Mouse (Mus musculus): ENCODE data around the gene Enc1.

Enc1 gene

DNA sequence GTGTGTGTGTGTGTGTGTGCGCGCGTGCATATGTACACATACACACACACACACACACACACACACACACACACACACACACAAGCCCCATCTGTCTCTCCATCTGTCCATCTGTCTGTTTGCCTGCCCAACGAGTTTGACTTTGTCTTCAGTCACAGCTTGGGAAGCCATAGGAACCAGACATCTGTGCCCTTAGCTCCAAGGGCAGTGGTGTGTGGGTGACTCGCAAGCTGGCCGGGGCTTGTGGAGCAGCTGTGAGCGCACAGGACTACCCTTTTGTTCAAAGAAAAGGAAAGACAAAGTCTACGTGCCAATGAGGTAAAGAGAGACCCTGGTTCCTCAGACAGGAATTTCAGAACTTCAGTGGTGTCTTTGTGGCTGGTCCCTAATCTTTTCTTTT lies 51.1 kb downstream of the Enc1 start:
- in situ Hi-C loops (cut with MboI, MseI) = no loop called here

DNA sequence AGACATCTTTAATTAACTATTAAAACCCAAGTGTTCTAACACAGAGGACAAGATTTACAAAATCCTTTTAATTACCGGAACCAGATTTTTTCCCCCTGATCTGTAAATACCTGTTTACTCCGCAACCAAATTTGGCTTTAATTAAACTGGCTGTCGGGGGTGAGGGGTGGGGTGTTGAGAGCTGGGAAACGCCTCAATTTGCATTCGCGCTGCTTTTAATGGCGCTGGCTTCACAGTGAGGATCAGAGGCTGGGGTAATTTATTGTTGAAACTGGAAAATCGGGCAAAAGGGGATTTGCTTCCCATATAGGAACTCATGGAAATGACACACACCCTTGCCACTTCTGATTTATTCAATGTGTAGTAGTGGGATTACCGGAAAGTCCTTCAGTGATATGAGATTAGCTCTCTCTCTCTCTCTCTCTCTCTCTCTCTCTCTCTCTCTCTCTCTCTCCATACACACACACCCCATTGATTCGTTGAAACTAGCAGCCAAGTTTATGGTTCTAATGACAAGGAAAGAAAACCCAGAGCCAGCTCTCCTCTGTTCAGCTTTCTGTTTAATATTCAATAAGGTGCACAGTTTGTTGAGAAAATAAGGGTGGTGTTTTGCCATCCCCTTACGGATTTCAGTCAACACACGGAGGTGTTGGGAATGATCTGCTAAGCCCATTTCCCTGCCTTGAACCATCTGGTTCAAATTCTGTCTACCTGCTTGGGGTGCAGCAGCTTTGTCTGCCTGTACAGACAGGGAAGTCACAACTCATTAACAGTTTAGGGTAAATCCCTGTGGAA lies 51.7 kb downstream of the Enc1 start:
- in situ Hi-C loops (cut with MboI, MseI) = no loop called here

DNA sequence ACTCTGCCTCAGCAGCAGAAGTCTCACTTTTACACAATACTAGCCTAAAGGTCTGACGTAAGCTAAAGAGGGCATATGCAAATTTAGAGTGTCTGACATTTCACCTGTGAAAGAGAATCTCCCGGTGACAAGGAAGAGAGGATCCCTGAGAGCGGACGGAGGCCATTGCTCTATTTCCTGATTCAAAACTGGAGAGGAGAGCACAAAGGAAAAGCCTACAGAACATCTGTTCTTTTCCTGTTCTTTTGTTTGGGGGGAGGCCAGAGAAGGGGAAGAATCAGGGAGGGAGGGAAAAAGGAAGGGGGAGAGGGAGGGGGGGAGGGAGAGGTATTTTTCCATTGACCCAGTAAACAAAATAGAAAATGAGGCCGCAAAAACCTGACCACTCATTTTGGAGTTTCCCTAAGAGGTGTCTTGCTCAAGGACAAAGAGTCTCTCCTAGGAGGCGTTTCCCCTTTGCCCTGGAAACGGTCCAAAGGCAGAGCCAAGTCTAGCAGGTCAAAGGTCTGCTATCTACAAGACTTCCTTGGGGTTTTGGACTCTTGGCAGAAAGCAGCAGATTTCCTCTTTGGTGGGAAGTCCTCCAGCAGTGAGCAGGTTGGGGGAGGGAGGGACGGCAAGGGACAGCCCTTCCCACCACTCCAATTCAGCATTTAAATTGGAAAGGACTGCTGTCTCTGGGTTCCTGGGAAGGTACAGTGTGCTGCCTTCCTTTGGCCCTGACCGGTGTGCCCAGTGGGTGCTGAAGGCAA lies 54.4 kb downstream of the Enc1 start:
- in situ Hi-C loops (cut with MboI, MseI) = no loop called here

DNA sequence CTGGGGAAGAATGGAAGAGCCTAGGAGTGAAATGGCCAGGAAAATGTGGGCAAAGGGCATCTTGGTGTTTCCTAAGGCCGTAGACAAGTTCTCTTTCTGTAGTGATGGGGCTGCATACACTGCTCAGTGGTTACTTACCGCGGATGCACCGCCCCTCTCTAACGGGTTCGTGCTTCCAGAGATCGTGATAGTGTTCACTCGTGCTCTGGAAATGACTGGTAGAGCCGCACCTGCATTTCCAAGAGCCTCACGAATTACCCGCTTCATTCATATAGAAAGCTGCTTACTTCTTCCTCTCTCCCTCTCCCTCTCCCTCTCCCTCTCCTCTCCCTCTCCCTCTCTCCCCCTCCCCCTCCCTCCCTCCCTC lies 54.9 kb downstream of the Enc1 start:
- in situ Hi-C loops (cut with MboI, MseI) = no loop called here

DNA sequence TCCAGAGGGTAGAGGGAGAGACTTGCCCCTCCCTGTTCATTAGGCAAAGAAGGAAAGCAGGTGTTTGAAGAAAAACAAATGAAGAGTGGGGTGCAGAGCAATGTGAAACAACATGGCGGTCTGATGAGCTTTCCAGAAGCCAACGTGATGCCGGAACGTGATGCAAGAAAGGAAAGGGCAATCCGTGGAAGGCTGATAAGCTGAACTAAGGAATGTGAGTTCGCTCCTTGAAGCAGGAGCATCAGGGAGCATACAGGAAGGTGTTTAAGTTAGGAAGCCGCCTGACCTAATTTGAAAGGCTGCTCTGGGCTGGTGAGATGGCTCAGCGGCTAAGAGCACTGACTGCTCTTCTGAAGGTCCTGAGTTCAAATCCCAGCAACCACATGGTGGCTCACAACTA lies 55.4 kb downstream of the Enc1 start:
- in situ Hi-C loops (cut with MboI, MseI) = no loop called here

DNA sequence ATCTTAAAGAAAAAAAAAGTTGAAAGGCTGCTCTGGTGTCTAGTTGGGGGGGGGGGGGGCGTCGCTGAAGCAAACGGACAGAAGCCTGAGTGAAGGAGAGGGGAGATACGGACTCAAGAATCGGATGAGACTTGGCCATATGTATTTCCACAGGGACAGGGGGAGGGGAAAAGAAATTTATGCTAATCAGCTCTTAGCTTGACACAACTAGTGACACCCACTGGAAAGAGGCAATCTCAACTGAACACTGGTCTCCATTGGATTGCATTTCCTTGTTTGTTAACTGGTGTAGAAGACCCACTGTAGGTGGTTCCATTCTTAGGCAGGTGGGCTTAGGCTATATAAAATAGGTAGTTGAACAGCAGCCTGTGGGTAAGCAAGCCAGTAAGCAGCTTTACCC lies 55.9 kb downstream of the Enc1 start:
- in situ Hi-C loops (cut with MboI, MseI) = no loop called here

DNA sequence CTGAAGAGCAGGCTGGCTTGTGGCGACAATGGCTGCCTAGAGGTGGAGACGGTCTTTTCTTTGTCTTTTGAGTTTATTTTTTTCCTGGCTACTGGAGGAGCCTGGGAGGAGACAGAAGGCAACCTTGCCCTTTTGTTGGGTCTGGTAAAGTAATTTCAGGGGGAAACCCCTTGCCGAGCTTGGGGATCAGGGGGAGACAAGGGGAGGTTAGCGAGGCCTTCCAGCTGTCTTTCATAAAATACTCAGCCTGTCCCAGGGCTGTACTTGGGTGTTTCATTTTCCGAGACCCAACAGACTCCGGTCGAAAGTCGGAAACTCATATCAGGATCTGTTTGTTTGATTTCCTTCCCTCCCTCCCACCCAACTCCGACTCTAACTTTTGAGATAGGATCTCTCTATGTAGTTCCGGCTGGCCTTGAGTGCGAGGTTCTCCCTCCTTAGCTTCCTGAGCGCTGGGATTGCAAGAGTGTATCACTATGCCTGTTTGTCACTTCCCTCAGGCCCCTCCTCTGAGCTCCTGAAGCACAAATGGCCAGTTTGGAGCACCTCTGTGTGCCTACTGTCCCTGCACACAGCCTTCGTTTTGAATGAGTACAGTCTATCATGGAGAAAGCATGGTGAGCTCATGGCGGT lies 56.6 kb downstream of the Enc1 start:
- in situ Hi-C loops (cut with MboI, MseI) = no loop called here

DNA sequence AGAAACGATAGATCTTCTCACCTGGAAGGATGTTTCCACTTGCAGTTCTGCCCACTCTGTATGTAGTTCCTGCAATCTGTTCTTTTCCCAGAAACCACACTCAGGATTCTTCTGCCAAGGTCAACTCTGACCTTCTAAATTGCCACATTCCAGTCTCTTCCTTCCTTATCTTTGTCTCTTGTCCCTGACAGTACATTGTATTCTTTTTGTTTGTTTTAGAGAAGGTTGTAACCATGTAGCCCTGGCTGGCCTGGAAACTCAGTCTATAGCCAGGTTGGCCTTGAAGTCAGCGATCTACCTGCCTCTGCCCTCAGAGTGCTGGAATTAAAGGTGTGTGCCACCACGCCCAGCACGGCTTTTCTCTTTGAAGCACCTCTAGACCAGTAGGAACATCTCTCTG lies 58.0 kb downstream of the Enc1 start:
- in situ Hi-C loops (cut with MboI, MseI) = no loop called here

DNA sequence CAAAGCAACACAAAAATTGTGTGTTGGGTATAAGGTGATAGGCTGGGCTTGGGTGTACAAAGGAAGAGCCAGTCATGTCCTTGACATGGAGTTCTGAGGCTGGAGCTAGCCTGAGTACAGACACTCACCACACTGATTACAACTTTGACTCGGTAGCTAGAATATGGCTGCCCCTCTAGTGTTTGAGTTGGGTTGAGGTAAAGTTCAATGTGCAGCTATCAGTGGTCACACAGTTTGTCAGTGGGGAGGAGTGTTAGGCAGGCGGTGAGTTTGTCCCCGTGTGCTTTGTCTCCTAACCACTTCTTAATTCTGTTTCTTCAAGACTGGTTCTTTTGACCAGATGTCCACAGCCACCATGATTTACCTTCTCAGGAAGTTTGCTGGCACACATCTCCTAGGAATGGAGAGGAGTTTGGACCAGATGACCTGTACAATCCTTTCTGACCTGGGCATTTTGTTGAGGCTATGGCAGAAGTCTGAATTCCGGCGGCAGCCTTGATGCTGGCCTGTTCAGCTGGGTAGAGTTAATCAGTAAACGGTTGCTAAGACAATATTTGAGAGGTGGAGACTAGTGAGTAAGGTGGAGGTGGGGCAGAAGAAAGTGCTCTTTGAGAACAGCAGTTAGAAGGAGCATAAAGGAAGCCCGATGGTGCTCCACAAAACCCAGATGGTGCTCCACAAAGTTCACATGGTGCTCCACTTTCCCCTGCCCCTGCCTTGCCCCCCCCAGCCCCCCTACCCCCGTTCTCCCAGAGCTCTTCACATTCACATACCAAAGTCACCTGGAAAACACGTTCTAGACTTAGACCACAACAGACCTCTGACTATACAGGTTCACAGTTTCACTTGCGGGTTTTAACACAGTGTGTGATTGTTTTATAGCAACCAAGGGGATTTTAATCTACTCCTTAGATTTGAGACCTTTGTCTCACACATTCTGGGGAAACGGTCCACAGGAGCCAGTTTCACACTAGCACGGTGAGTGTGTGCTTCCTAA lies 59.3 kb downstream of the Enc1 start:
- in situ Hi-C loops (cut with MboI, MseI) = no loop called here
